Mouse (Mus musculus) lung, embryonic 16.5 days (tissue): ENCODE data around the gene Igf2r. TPM values are rescaled to one million over a fixed set of nuclear protein-coding genes. Genes with fewer than 3 reads are reported as not detected.

Source experiments
- ATAC-seq: fragments of 200-750 bp; cut with Nextera tagmentation; 2 replicates; pipeline ENCODE4 v1.8.0; 2017; ENCODE audit warnings: low read depth, mild to moderate bottlenecking, moderate library complexity
- H3K27ac ChIP-seq: fragments of 300-500 bp; sonication (generic); 2 replicates; pipeline ENCODE4 v1.5.1; 2014; ENCODE audit warnings: mild to moderate bottlenecking, control low read depth, low read length
- H3K27me3 ChIP-seq: fragments of 300-500 bp; sonication (generic); 2 replicates; pipeline ENCODE4 v1.6.1; 2014; ENCODE audit warnings: low read depth, low read length, mixed read lengths; ENCODE audit not compliant: control insufficient read depth, insufficient read depth
- H3K36me3 ChIP-seq: fragments of 300-500 bp; sonication (generic); 2 replicates; pipeline ENCODE4 v1.6.1; 2014; ENCODE audit warnings: low read length; ENCODE audit not compliant: control insufficient read depth, insufficient read depth
- H3K4me1 ChIP-seq: fragments of 300-500 bp; sonication (generic); replicated peaks from 2 replicates; pipeline ENCODE4 v1.6.1; 2014; ENCODE audit warnings: low read length, mixed read lengths; ENCODE audit not compliant: control insufficient read depth, insufficient read depth
- H3K4me2 ChIP-seq: fragments of 300-500 bp; sonication (generic); 2 replicates; pipeline ENCODE4 v1.6.1; 2014; ENCODE audit warnings: low read depth, low read length, control low read depth
- H3K4me3 ChIP-seq: fragments of 300-500 bp; sonication (generic); 2 replicates; pipeline ENCODE4 v1.5.1; 2014; ENCODE audit warnings: mild to moderate bottlenecking, low read length, control low read depth
- H3K9ac ChIP-seq: fragments of 300-500 bp; sonication (generic); 2 replicates; pipeline ENCODE4 v1.6.1; 2014; ENCODE audit warnings: low read length, control low read depth
- H3K9me3 ChIP-seq: fragments of 300-500 bp; sonication (generic); 2 replicates; pipeline ENCODE4 v1.6.1; 2016; ENCODE audit warnings: low read length; ENCODE audit not compliant: control insufficient read depth
- WGBS: fragments of 180-500 bp; shearing (Covaris S2); extraction: QIAGEN DNeasy Blood & Tissue Kit; methylation state at CpG from one replicate; pipeline ENCODE4 v1.1.7; 2014; 5-methylcytosine and 5-hydroxymethylcytosine counted together
- polyA plus RNA-seq: library from polyadenylated mRNA; unstranded; fragments of >200 nt; fragmentation: Nextera tagmentation; extraction: Ambion mirVana; gene quantifications from 2 replicates; pipeline ENCODE4 v1.2.1, GENCODE M21; 2015

Gene Igf2r
- polyA plus RNA-seq, 1 experiment from 2014 or later, result 64.4 TPM

DNA sequence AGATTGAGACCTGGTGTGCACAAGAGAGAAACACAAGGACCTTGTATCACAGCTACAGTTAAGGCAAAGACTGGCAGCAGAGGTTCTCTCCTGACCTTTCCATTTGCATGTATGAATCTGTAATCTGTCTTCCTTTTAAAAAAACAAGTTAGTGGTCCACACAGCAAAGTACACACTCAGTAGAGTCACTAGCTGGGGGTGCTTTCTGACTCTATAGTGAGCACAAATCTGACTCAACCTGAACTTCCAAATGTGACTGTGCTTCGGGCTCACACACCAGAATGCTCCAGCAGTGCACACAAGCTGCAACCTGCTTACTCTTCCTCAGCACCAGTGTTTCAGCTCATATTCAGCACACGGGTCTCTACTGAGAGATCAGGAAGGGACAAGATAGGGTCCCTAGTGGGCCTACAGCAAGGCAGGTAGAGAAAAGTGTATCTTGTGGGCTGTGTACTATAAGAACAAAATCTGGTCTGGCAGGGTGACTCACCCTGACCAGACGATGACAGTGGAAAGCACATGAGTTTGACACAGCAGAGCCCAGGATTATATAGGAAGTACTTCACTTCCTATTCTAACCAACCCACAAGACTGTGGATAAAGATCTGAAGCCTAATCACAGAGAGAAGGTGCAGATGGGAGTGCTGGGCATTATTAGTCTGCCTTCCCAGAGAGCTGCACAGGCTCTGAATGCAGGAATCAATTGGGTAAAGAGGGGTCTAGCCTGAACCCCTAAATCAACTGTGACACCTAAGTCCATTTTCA lies 15.0 kb downstream of the Igf2r start:
- WGBS, result 41% methylated on average over 3 of the region's 3 CpGs
- H3K4me3 ChIP-seq, result no peak overlapping the region
- no peak overlapping the region for H3K27ac ChIP-seq
- no peaks in the 10 kb centered on the region for H3K9me3 ChIP-seq
- H3K4me2 ChIP-seq, result no peak overlapping the region
- H3K9ac ChIP-seq, result no peak overlapping the region
- H3K27me3 ChIP-seq, result no peaks in the 10 kb centered on the region
- no peak for ATAC-seq
- peaks cover 2% of the 10 kb centered on the region; the same call in 1 of the 2 replicates for H3K36me3 ChIP-seq
- H3K4me1 ChIP-seq, result peaks cover 87% of the 10 kb centered on the region

- H3K4me3 ChIP-seq, result no peak overlapping the region
- H3K36me3 ChIP-seq, result peaks cover 2% of the 10 kb centered on the region; the same call in 1 of the 2 replicates
- H3K27me3 ChIP-seq, result no peaks in the 10 kb centered on the region
- WGBS, result 56% methylated on average over 4 of the region's 4 CpGs
- no peak overlapping the region; the same call in 1 of the 2 replicates for H3K27ac ChIP-seq
- no peaks in the 10 kb centered on the region for H3K9me3 ChIP-seq
- no peak for ATAC-seq
- H3K4me2 ChIP-seq, result no peak overlapping the region
- H3K4me1 ChIP-seq, result peaks cover 88% of the 10 kb centered on the region
- H3K9ac ChIP-seq, result no peak overlapping the region
Measured at GRCm38 (mm10) chr17:12753050-12753449, 16.4 kb downstream of the Igf2r start.

GRCm38 (mm10) chr17:12751641-12752040 lies 17.8 kb downstream of the Igf2r start:
- Histone ChIP-seq H3K4me1 (peaks cover 82% of the 10 kb centered on the region), H3K27ac (peak overlapping the region; percentile 84), H3K4me3 (no peak overlapping the region), H3K36me3 (peaks cover 9% of the 10 kb centered on the region), H3K4me2 (no peak overlapping the region), H3K9ac (no peak overlapping the region), H3K9me3 (no peaks in the 10 kb centered on the region), H3K27me3 (no peaks in the 10 kb centered on the region)
- 37% methylated on average over 4 of the region's 4 CpGs for WGBS
- ATAC-seq, result no peak

DNA sequence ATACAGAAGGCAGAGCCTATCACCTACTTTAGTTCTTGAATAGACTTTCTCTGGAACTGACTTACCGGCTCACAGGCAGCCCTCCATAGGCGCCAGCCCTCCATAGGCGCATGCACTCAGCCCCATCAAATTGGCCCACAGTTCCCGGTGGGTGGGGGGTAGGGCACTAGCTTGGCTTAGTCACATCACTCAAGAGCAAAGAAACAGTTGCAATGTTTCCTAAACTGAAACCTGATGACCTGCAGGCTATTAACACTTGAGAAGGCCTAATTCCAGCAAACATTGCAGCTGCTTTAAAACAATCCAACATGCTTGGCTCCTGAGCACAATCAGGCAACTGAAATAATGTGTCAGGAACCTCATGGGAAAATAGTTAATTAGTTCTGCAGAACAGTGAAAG lies 18.2 kb downstream of the Igf2r start:
- H3K36me3 ChIP-seq, result peaks cover 11% of the 10 kb centered on the region
- no peak for ATAC-seq
- no peak overlapping the region for H3K4me2 ChIP-seq

GRCm38 (mm10) chr17:12750591-12751170 lies 18.8 kb downstream of the Igf2r start:
- H3K27ac ChIP-seq, result peak overlapping the region; percentile 84
- H3K9me3 ChIP-seq, result no peaks in the 10 kb centered on the region
- WGBS, result 26% methylated on average over 9 of the region's 9 CpGs
- H3K27me3 ChIP-seq, result no peaks in the 10 kb centered on the region
- peak; percentile 13; the same call in 1 of the 2 replicates for ATAC-seq
- peaks cover 74% of the 10 kb centered on the region for H3K4me1 ChIP-seq
- H3K4me3 ChIP-seq, result no peak overlapping the region
- peak overlapping the region; percentile 38 for H3K4me2 ChIP-seq
- peaks cover 17% of the 10 kb centered on the region for H3K36me3 ChIP-seq
- peak overlapping the region; percentile 43; the same call in 1 of the 2 replicates for H3K9ac ChIP-seq

More for the DNA sequence above, 18.2 kb downstream of the Igf2r start:
- Histone ChIP-seq H3K9me3 (no peaks in the 10 kb centered on the region), H3K4me3 (no peak overlapping the region), H3K27ac (peak overlapping the region; percentile 84), H3K4me1 (peaks cover 77% of the 10 kb centered on the region), H3K27me3 (no peaks in the 10 kb centered on the region), H3K9ac (no peak overlapping the region)
- WGBS, result 34% methylated on average over 4 of the region's 4 CpGs

DNA sequence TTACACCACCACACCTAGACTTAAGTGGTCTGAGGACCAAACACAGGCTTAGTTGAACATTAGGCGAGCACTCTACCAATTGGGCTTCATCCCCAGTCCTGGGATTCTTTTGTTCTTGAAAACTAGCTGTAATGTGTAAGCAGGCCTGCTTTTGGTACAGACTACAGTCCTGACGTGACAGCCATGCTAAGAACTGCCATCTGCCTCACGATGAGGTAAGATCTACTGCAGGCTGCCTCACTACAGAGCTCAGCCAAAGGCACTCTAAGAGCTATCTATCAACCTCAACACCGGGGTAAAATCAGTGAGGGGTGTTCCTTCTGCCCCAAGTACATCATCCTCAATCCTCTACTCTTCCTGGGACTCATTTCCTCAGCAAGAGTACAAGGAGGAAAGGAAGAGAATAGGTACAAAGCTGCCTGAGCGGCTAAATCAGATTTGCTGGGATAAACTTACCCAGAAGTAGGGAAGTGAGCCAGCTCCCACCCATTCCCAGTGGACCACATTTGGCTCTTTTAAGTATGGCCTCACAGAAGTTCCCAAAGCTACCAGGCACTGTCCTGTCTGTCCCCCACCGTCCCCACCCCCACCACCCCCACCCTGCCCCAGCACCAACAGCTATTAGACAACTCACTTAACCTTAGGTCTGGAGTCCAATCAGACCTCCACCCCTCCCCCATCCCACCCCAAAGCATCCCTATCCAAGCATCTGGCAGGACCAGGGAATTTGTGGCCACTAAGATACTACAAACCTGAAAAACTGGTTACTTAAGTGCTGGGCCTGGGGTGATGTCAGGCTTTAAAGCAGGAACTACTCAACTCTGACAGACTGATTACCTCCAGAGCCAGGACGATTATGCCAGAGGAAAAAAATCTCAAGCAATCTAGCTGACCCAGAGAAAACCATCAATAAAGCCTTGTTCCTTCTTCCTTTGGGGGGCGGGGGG lies 19.8 kb downstream of the Igf2r start:
- peak overlapping the region; percentile 38 for H3K4me2 ChIP-seq
- H3K27ac ChIP-seq, result peak overlapping the region; percentile 84
- H3K36me3 ChIP-seq, result peaks cover 26% of the 10 kb centered on the region
- 20% methylated on average over 8 of the region's 8 CpGs for WGBS
- H3K9me3 ChIP-seq, result no peaks in the 10 kb centered on the region
- no peaks in the 10 kb centered on the region for H3K27me3 ChIP-seq
- H3K4me1 ChIP-seq, result peaks cover 73% of the 10 kb centered on the region
- peak; percentile 77 for ATAC-seq
- no peak overlapping the region for H3K4me3 ChIP-seq
- no peak overlapping the region; the same call in 1 of the 2 replicates for H3K9ac ChIP-seq

- Histone ChIP-seq H3K36me3 (peaks cover 65% of the 10 kb centered on the region), H3K4me2 (no peak overlapping the region), H3K4me1 (peaks cover 49% of the 10 kb centered on the region), H3K27ac (no peak overlapping the region), H3K27me3 (no peaks in the 10 kb centered on the region), H3K9ac (no peak overlapping the region), H3K9me3 (peaks cover 28% of the 10 kb centered on the region), H3K4me3 (no peak overlapping the region)
- 71% methylated on average over 4 of the region's 4 CpGs for WGBS
- no peak for ATAC-seq
Measured at GRCm38 (mm10) chr17:12745761-12746160, 23.7 kb downstream of the Igf2r start.

DNA sequence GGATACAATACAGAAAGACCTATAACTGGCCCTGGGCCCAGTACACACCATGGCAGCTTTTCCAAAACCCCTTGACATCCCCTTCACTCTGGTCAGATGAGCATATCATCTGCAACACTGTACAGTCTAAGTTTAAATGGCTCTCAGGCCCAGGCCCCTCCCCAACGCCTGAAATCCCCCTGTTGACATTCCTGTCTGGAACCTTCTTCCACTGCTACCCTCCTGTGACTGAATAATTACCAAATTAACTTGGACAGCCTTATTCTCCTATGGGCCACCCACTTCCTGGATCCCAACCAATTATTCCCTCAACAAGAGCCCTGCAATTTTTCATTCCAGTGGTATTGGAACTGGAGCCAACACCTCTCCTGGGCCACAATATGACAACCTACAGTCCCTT lies 25.4 kb downstream of the Igf2r start:
- H3K27ac ChIP-seq, result peak overlapping the region; percentile 24
- peak overlapping the region; percentile 59; the same call in 1 of the 2 replicates for H3K4me3 ChIP-seq
- WGBS, result 32% methylated on average over 1 of the region's 1 CpGs
- H3K36me3 ChIP-seq, result peaks cover 77% of the 10 kb centered on the region
- peaks cover 42% of the 10 kb centered on the region for H3K4me1 ChIP-seq
- peaks cover 28% of the 10 kb centered on the region for H3K9me3 ChIP-seq
- no peak for ATAC-seq
- H3K4me2 ChIP-seq, result peak overlapping the region; percentile 51; the same call in 1 of the 2 replicates
- no peak overlapping the region for H3K9ac ChIP-seq
- no peaks in the 10 kb centered on the region for H3K27me3 ChIP-seq
